Mouse (Mus musculus): ENCODE data around the gene Zfp12. TPM values are rescaled to one million over a fixed set of nuclear protein-coding genes. Genes with fewer than 3 reads are reported as not detected.
A peak's percentile ranks its signal among the peaks of the same experiment; 100 is the strongest.

The Zfp12 gene
- polyA plus RNA-seq, 1 experiment: 5.7 TPM

DNA sequence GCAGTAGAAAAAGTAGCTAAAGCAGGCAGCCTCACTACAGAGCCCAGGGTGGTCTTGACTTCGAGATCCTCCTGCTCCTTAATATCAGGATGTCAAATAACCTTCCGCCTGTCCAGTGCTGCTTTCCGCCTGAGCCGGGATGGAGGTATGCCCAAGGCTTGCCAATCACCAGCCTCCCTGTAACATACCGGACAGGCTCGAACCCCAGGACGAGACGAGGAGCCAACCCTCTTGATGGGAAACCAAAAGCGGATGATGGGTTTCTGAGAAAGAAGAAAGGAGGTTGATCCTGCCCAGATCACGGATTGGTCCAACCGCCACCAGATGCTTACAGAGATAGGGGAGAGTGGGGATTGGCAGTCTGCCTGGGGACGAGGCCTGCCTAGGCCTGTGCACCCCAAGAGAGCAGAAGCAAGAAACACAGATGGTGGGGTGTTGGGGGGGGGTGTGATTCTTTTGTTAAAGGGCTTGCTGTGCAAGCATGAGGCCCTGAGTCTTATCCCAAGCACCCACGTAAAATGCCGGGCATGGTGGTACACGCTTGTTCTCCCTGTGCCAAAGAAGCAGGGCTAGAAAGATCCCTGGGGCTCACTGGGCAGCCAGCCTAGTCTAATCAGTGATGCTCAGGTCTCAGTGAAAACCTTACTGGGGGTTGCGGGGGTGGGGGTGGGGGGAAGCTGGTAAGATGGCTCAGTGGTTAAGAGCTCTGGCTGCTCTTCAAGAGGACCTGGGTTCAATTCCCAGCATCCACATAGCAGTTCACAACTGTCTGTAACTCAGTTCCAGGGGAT, 37.8 kb downstream of the Zfp12 start:
- H3K4me3 ChIP-seq (ENCODE audit: control insufficient read depth, low read depth, low read length): no peak overlapping the region
- no peak overlapping the region for H3K27ac ChIP-seq (ENCODE audit: control insufficient read depth, insufficient read depth, low read depth, low read length)
- TF ChIP-seq CTCF (IDR thresholded peaks at IDR 0.05; ENCODE audit: control insufficient read depth, insufficient read depth, insufficient replicate concordance, low read depth, low read length): no peak
- peaks cover 14% of the 10 kb centered on the region for H3K4me1 ChIP-seq (ENCODE audit: control insufficient read depth, insufficient read depth, low read length)
- no peaks in the 10 kb centered on the region for H3K27me3 ChIP-seq (ENCODE audit: control insufficient read depth, insufficient read depth, low read length)
- no peaks in the 10 kb centered on the region for H3K36me3 ChIP-seq (ENCODE audit: control insufficient read depth, insufficient read depth, low read length)

DNA sequence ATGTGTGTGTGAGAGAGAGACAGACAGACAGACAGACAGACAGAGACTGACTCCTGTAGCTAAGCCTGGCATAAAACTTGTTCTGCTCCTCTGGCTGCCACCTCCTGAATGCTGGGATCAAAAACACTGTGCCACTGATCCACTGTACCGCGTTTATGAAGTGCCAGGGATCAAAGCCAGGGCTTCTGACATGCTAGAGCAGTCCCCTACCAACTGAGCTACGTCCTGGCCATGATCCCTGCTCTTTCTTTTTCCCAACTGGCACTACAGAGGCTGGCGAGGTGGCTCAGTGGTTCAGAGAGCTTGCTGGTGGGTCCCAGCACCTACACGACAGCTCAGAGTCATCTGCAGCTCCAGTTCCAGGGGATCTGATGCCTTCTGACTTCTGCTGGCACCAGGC, 40.8 kb downstream of the Zfp12 start:
- no peaks in the 10 kb centered on the region for H3K4me1 ChIP-seq (ENCODE audit: control insufficient read depth, insufficient read depth, low read length)
- TF ChIP-seq CTCF (IDR thresholded peaks at IDR 0.05; ENCODE audit: control insufficient read depth, insufficient read depth, insufficient replicate concordance, low read depth, low read length): no peak
- TF ChIP-seq POLR2A (IDR thresholded peaks at IDR 0.05; ENCODE audit: control insufficient read depth, low read depth, low read length): no peak
- H3K4me3 ChIP-seq (ENCODE audit: control insufficient read depth, low read depth, low read length): no peak overlapping the region
- no peak overlapping the region for H3K27ac ChIP-seq (ENCODE audit: control insufficient read depth, insufficient read depth, low read depth, low read length)
- H3K36me3 ChIP-seq (ENCODE audit: control insufficient read depth, insufficient read depth, low read length): no peaks in the 10 kb centered on the region
- H3K27me3 ChIP-seq (ENCODE audit: control insufficient read depth, insufficient read depth, low read length): no peaks in the 10 kb centered on the region

DNA sequence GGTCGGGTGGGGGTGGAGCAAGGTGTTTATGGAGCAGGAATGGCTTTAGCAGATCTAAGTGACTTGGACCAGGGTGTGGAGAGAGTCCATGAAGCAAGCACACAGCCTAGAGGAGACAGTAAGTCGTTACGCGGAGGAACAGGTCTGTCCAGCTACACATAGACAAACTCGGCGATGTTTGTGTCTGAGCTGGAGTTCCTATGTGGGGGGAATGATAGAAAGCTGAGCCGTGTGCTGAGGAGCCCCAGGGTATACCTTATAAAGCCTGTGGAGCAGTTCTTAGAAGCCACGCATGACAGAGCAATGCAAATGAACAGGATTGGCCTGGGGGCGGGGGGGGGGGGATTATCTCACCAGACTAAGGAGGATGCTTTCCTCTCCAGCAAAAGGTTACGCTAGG, 44.3 kb downstream of the Zfp12 start:
- Histone ChIP-seq H3K27ac (ENCODE audit: control insufficient read depth, insufficient read depth, low read depth, low read length) (no peak overlapping the region), H3K4me1 (ENCODE audit: control insufficient read depth, insufficient read depth, low read length) (no peaks in the 10 kb centered on the region), H3K4me3 (ENCODE audit: control insufficient read depth, low read depth, low read length) (no peak overlapping the region), H3K36me3 (ENCODE audit: control insufficient read depth, insufficient read depth, low read length) (no peaks in the 10 kb centered on the region), H3K27me3 (ENCODE audit: control insufficient read depth, insufficient read depth, low read length) (no peaks in the 10 kb centered on the region)
- no peak for TF ChIP-seq CTCF (IDR thresholded peaks at IDR 0.05; ENCODE audit: control insufficient read depth, insufficient read depth, insufficient replicate concordance, low read depth, low read length)
- TF ChIP-seq POLR2A (IDR thresholded peaks at IDR 0.05; ENCODE audit: control insufficient read depth, low read depth, low read length): no peak

DNA sequence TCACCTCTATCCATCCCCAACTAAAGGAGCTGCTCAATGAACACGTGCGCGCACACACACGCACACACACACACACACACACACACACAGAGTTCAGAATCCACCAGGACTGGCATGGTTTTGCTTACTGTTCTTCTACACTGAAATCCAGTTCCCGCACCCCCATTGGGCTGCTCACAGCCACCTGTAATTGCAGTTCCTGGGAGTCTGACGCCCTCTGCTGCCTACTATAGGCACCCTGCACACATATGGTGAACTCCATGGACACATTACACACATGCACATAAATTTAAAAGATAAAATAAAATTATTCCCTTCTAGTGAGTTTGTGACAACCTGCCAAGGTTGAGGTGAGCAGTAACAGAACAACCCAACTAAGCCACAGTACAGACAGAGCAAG, 49.8 kb downstream of the Zfp12 start:
- Histone ChIP-seq H3K4me3 (ENCODE audit: control insufficient read depth, low read depth, low read length) (no peak overlapping the region), H3K27me3 (ENCODE audit: control insufficient read depth, insufficient read depth, low read length) (no peaks in the 10 kb centered on the region; the same call in 1 of the 2 replicates), H3K36me3 (ENCODE audit: control insufficient read depth, insufficient read depth, low read length) (no peaks in the 10 kb centered on the region), H3K27ac (ENCODE audit: control insufficient read depth, insufficient read depth, low read depth, low read length) (no peak overlapping the region), H3K4me1 (ENCODE audit: control insufficient read depth, insufficient read depth, low read length) (peaks cover 5% of the 10 kb centered on the region)
- TF ChIP-seq CTCF (IDR thresholded peaks at IDR 0.05; ENCODE audit: control insufficient read depth, insufficient read depth, insufficient replicate concordance, low read depth, low read length): no peak
- no peak for TF ChIP-seq POLR2A (IDR thresholded peaks at IDR 0.05; ENCODE audit: control insufficient read depth, low read depth, low read length)

DNA sequence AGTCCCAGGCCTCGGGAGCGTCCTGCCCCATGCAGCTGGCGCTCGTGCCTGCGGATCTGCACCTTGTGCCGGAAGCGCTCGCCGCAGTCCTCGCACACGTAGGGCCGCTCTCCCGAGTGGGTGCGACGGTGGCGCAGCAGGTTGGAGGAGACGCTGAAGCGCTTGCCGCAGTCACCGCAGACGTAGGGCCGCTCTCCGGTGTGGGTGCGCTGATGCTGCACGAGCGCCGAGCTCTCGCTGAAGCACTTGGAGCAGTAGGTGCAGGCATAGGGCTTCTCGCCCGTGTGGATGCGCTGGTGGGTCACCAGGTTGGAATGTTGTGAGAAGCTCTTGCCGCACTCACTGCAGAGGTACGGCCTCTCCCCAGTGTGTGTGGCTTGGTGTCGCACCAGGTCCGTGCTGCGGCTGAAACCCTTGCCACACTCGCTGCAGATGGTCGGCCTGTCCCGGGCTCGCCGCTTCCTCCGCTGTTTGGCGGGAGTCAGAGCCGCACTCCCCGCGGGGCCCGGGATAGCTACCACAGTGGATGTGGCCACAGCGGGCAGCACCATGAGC, 52.9 kb downstream of the Zfp12 start:
- TF ChIP-seq CTCF (IDR thresholded peaks at IDR 0.05; ENCODE audit: control insufficient read depth, insufficient read depth, insufficient replicate concordance, low read depth, low read length) (no peak), POLR2A (IDR thresholded peaks at IDR 0.05; ENCODE audit: control insufficient read depth, low read depth, low read length) (no peak)
- Histone ChIP-seq H3K27ac (ENCODE audit: control insufficient read depth, insufficient read depth, low read depth, low read length) (no peak overlapping the region), H3K36me3 (ENCODE audit: control insufficient read depth, insufficient read depth, low read length) (no peaks in the 10 kb centered on the region), H3K4me3 (ENCODE audit: control insufficient read depth, low read depth, low read length) (peak overlapping the region; percentile 32), H3K27me3 (ENCODE audit: control insufficient read depth, insufficient read depth, low read length) (no peaks in the 10 kb centered on the region; the same call in 1 of the 2 replicates), H3K4me1 (ENCODE audit: control insufficient read depth, insufficient read depth, low read length) (peaks cover 8% of the 10 kb centered on the region)

DNA sequence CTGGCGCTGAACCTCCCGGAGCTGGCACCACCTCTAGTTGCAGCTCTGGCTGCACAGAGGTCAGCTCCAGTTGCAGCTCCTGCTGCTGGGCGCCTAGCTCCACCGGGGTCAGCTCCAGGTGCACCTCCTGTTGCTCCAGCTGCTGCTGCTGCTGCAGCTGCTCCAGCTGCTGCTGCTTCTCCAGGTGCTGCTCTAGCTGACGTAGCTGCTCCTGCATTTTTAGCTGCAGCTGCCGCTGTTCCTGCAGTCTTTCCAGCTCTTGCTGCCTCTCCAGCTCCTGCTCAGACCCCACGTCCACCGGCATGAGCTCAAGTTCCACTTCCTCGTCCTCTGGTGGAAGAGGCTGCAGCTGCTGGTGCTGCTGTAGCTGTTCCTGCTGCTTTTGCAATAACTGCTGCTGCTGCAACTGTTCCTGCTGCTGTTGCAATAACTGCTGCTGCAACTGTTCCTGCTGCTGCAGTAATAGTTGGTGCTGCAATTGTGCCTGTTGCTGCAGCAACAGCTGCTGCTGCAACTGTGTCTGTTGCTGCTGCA, 53.5 kb downstream of the Zfp12 start:
- Histone ChIP-seq H3K27me3 (ENCODE audit: control insufficient read depth, insufficient read depth, low read length) (no peaks in the 10 kb centered on the region; the same call in 1 of the 2 replicates), H3K4me1 (ENCODE audit: control insufficient read depth, insufficient read depth, low read length) (peaks cover 8% of the 10 kb centered on the region), H3K27ac (ENCODE audit: control insufficient read depth, insufficient read depth, low read depth, low read length) (no peak overlapping the region), H3K36me3 (ENCODE audit: control insufficient read depth, insufficient read depth, low read length) (no peaks in the 10 kb centered on the region), H3K4me3 (ENCODE audit: control insufficient read depth, low read depth, low read length) (peak overlapping the region; percentile 32)
- TF ChIP-seq POLR2A (IDR thresholded peaks at IDR 0.05; ENCODE audit: control insufficient read depth, low read depth, low read length): no peak
- no peak for TF ChIP-seq CTCF (IDR thresholded peaks at IDR 0.05; ENCODE audit: control insufficient read depth, insufficient read depth, insufficient replicate concordance, low read depth, low read length)

DNA sequence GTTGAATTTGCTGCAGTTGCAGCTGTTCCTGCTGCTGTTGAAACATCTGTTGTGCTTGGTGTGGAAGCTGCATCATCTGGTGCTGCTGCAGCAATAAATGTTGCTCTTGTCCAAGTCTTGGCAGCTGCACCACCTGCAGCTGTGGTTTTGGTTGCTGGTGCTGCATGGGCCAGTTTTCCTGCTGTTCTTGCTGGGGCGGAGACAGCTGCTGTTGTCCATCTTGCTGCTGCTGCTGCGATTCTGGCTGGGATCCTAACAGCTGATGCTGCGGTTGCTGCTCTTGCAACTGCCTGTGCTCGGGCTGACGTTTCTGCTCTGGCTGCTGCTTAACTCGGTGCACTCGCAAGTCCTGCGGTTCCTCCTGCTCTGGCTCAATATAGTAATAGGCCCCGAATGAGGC, 54.3 kb downstream of the Zfp12 start:
- H3K4me1 ChIP-seq (ENCODE audit: control insufficient read depth, insufficient read depth, low read length): peaks cover 8% of the 10 kb centered on the region
- H3K27ac ChIP-seq (ENCODE audit: control insufficient read depth, insufficient read depth, low read depth, low read length): no peak overlapping the region
- no peak overlapping the region for H3K4me3 ChIP-seq (ENCODE audit: control insufficient read depth, low read depth, low read length)
- TF ChIP-seq CTCF (IDR thresholded peaks at IDR 0.05; ENCODE audit: control insufficient read depth, insufficient read depth, insufficient replicate concordance, low read depth, low read length) (no peak), POLR2A (IDR thresholded peaks at IDR 0.05; ENCODE audit: control insufficient read depth, low read depth, low read length) (no peak)
- no peaks in the 10 kb centered on the region; the same call in 1 of the 2 replicates for H3K27me3 ChIP-seq (ENCODE audit: control insufficient read depth, insufficient read depth, low read length)
- no peaks in the 10 kb centered on the region for H3K36me3 ChIP-seq (ENCODE audit: control insufficient read depth, insufficient read depth, low read length)
